22 mouse cellular contexts compared by ENCODE assay signal in genomic region chr1:76634071-76634470, GRCm38 (mm10).
DNase-seq lines count a peak whose midpoint lies in the region; TF ChIP-seq lines count a peak whose summit lies in the region.
"Had no signal": no experiment of that assay in that cellular context is flagged by ENCODE, and none has a peak within 500 bp of the region (broad histone marks: within the 10 kb centered on the region; RNA-seq: fewer than 3 reads in every experiment).

No protein-coding gene starts in this region.

- no peak overlapping the region for H3K4me3 ChIP-seq in layer of hippocampus, adult 2 months
- H3K4me3 ChIP-seq: embryonic facial prominence, embryonic 12.5 days; embryonic facial prominence, embryonic 15.5 days; heart, embryonic 12.5 days; heart, embryonic 15.5 days; hindbrain, embryonic 10.5 days; hindbrain, embryonic 13.5 days had no signal

- peak overlapping the region; percentile 82 for H3K27ac ChIP-seq in layer of hippocampus, adult 2 months
- H3K27ac ChIP-seq: embryonic facial prominence, embryonic 12.5 days; embryonic facial prominence, embryonic 15.5 days; heart, embryonic 15.5 days; hindbrain, embryonic 10.5 days; hindbrain, embryonic 13.5 days had no signal

- TF ChIP-seq CTCF in layer of hippocampus, adult 2 months (conservative IDR thresholded peaks at IDR 0.05), result no peak

- DNase-seq in layer of hippocampus, adult 11-12 months (ENCODE audit: low spot score), result peak; percentile 54
- DNase-seq in layer of hippocampus, adult 9-10 months (ENCODE audit: low spot score), result no peak
- peak; percentile 56 to 63 for DNase-seq in layer of hippocampus, adult 2 months (ENCODE audit: low spot score in 2 of 2)
- DNase-seq in layer of hippocampus, adult 9-11 months, result peak; percentile 86
- peak; percentile 52 to 61 for DNase-seq in layer of hippocampus, postnatal 36 days
- DNase-seq in adrenal gland, postnatal 36 days, result no peak
- no peak for DNase-seq in left cerebral cortex, adult 8-10 months (ENCODE audit: low spot score in 2 of 2)
- no peak for DNase-seq in frontal cortex, postnatal 10 days (ENCODE audit: low spot score in 2 of 2)
- DNase-seq: adrenal gland, postnatal 10 days; cerebellum, adult 11-12 months; cerebellum, adult 8-10 months; forebrain, postnatal 0 days; gastrocnemius, postnatal 25 days; heart, adult 18-20 months; heart, postnatal 10 days; heart, postnatal 36 days had no signal

Comparison
In these comparisons a context has a peak if more than half of its experiments do, and no peak if none do; other contexts are left out.
1. DNase-seq: peak in layer of hippocampus, adult 11-12 months (single experiment), layer of hippocampus, adult 2 months (2 of 2), layer of hippocampus, adult 9-11 months (single experiment) and layer of hippocampus, postnatal 36 days (2 of 2); none in layer of hippocampus, adult 9-10 months (single experiment), adrenal gland, postnatal 36 days (0 of 2), left cerebral cortex, adult 8-10 months (0 of 2) and frontal cortex, postnatal 10 days (0 of 2).